Mouse (Mus musculus): ENCODE results near the gene Mdn1.

The Mdn1 gene

DNA sequence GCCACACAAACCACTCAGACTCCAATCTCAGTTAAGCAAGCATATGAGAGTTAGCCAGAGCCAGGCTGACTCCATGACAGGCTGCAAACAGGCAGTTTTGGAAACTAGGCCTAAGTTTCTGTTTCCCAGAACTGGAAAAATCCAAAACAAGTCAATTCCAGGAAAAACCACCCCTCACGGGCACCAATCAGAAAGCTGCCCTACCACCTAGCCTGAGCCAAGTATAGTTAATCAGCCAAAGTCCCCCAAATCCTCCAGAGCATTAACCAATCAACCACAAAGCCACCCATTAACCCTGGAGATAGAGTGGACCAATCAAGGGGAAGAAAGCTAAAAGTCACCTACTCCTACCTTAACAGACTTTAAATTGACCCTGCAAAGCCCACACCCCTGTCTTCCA is 130.2 kb downstream of the Mdn1 start:
- DNase-seq (ENCODE audit: low spot score): no peak

GRCm38 (mm10) chr4:32789020-32789419 is 132.1 kb downstream of the Mdn1 start:
- DNase-seq (ENCODE audit: low spot score): no peak

DNA sequence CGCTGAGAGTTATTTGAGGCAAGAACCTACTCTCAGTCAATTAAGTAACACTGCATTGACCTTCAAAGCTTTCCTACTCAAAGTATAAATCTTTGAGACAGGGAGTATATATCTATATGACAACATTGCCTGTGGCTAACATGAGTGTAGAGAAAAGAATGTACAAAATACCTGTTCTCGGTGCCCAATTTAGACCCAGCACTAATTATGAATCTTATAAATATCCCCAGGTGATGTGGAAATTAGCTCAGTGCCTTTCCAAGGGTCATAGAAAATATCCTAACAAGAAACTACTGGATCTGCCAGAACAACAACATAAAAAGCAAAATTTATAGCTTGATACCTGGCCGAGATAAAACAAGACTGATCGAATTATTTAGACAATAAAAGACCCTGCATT is 142.1 kb downstream of the Mdn1 start:
- DNase-seq (ENCODE audit: low spot score): no peak

DNA sequence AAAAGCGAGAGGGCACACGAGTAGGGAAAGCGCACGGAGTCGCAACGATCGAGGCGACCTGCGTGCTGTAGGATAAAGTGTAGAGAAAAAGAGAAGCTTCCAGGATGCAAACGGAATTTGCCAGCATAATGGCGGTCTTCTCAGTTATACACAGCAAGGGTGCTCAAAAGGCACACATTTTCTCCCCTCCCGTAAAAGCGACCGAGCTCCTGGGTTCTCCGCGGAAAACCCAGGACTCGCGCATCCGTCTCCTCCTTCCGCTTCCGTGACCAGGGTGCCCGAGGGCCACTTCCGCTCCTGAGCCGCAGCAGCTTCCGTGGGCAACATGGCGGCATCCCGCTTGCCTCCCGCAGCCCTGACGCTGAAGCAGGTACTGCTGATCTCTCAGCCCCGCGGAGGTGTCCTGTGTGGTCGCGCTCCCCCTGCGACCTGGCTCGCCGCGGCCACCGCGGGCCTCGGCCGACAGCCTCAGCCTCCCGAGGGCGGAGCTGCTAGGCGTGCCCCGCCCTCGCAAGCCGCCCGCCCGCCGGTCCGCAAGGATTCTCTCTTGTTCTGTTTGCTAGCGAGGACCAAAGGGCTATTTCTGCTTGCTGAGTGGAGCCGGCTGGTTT is 143.2 kb downstream of the Mdn1 start, which contains the start of gene Lyrm2:
Gene Lyrm2 (plus strand): TSS at position 288 of the 611 bp plus-strand sequence.
- DNase-seq (ENCODE audit: low spot score): peak; percentile 63

DNA sequence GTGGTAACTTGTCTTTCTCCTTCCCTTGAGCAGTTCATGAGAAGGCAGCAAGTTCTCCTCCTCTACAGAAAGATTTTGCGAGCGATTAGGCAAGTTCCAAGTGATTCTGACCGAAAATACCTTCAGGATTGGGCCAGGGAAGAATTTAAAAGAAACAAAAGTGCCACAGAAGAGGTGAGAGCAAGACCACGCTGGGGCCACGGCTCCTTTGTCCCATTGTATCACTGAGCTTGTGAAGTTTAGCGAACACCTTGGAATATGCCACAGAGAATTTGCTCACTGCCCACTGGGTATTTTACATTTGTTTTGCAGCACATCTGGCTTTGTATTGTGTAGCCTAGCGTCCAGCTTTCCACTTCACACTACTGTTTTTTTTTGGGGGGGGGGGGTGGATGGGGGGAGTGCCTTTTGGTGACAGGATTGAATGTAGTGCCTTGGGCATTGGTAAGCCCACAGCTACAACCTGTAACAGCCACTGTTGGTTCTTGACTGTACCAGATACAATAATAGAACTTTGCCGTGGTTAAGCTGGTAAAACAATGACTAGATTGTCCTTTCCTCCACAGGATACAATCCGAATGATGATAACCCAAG is 143.8 kb downstream of the Mdn1 start:
- DNase-seq (ENCODE audit: low spot score): no peak

DNA sequence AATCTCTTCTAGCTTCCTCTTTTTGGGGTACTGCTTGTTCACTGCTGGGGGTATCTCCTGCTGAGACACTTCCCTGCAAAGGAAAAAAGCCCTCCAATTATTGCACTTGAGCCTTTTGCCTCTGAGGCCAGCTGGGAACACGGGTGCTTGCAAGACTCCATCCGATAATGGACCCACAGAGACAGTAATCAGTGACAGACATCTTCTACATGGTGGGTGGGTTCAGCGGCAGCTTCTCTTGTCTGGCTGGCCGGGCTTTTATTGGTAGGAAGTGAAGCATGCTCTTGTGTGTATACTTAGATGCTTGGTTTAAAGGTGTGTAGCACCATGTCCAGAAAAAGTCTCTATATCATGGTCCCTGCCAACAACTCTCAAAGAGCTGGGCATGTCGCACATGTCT is 160.6 kb downstream of the Mdn1 start:
- DNase-seq (ENCODE audit: low spot score): no peak

GRCm38 (mm10) chr4:32820676-32821075 is 163.8 kb downstream of the Mdn1 start:
- DNase-seq (ENCODE audit: low spot score): no peak

GRCm38 (mm10) chr4:32824254-32824653 is 167.3 kb downstream of the Mdn1 start:
- no peak for DNase-seq (ENCODE audit: low spot score)
